Mouse (Mus musculus) heart, postnatal 4 days (tissue): ENCODE data around the gene Dnajc30. TPM values are rescaled to one million over a fixed set of nuclear protein-coding genes. Genes with fewer than 3 reads are reported as not detected.
"Not testable (repeated sequence)": the region's sequence is repeated elsewhere in the genome, so short reads cannot be mapped to it uniquely, and the experiment has no call there.

Source experiments
- DNase-seq: peaks from one replicate; pipeline ENCODE4 v3.0.0; 2021
- total RNA-seq, 2 experiments: library from RNA; stranded (reverse); gene quantifications; 2 replicates each; pipeline ENCODE4 v1.2.3; 2021

Gene Dnajc30
- total RNA-seq: 10 to 100 TPM; 24.8 to 26.6 TPM

- peak; percentile 98 for DNase-seq
Measured at GRCm38 (mm10) chr5:135063629-135064381, at the start of gene Dnajc30. TSS of gene Dnajc30 (plus strand) at chr5:135064202.

GRCm38 (mm10) chr5:135015497-135015896 is 48.5 kb upstream of the Dnajc30 start:
- DNase-seq: peak; percentile 93

- no peak for DNase-seq
Measured at GRCm38 (mm10) chr5:135016224-135016759, 47.7 kb upstream of the Dnajc30 start.

GRCm38 (mm10) chr5:135021814-135022213 is 42.2 kb upstream of the Dnajc30 start:
- peak; percentile 91 for DNase-seq

GRCm38 (mm10) chr5:135023344-135024173 is 40.4 kb upstream of the Dnajc30 start, which contains the start of gene Stx1a:
TSS of gene Stx1a (plus strand) at chr5:135023482.
- DNase-seq: peak; percentile 92

- DNase-seq: peak; percentile 48
Measured at GRCm38 (mm10) chr5:135024665-135025224, 39.3 kb upstream of the Dnajc30 start.

GRCm38 (mm10) chr5:135025899-135026298 is 38.1 kb upstream of the Dnajc30 start:
- DNase-seq: no peak

- peak; percentile 76 for DNase-seq
Measured at GRCm38 (mm10) chr5:135029007-135029854, 34.8 kb upstream of the Dnajc30 start.

- DNase-seq: no peak
Measured at GRCm38 (mm10) chr5:135032581-135032980, 31.4 kb upstream of the Dnajc30 start.

- no peak for DNase-seq
Measured at GRCm38 (mm10) chr5:135034593-135034992, 29.4 kb upstream of the Dnajc30 start.

GRCm38 (mm10) chr5:135035608-135036359 is 28.2 kb upstream of the Dnajc30 start:
- no peak for DNase-seq

- DNase-seq: no peak
Measured at GRCm38 (mm10) chr5:135037946-135038345, 26.1 kb upstream of the Dnajc30 start.

- no peak for DNase-seq
Measured at GRCm38 (mm10) chr5:135039541-135039940, 24.5 kb upstream of the Dnajc30 start.

- DNase-seq: no peak
Measured at GRCm38 (mm10) chr5:135040059-135040458, 23.9 kb upstream of the Dnajc30 start.

- DNase-seq: no peak
Measured at GRCm38 (mm10) chr5:135040777-135041176, 23.2 kb upstream of the Dnajc30 start.

- no peak for DNase-seq
Measured at GRCm38 (mm10) chr5:135042105-135042788, 21.8 kb upstream of the Dnajc30 start.

GRCm38 (mm10) chr5:135044575-135044974 is 19.4 kb upstream of the Dnajc30 start:
- DNase-seq: no peak

- DNase-seq: no peak
Measured at GRCm38 (mm10) chr5:135048539-135048938, 15.5 kb upstream of the Dnajc30 start.

- DNase-seq: not testable (repeated sequence)
Measured at GRCm38 (mm10) chr5:135049268-135049667, 14.7 kb upstream of the Dnajc30 start.

GRCm38 (mm10) chr5:135053356-135053755 is 10.6 kb upstream of the Dnajc30 start:
- no peak for DNase-seq
